Comparison of ENCODE assay signal across 7 mouse cellular contexts in genomic region chr17:83985333-83985790, GRCm38 (mm10).
A peak's percentile ranks its signal among the peaks of the same experiment; 100 is the strongest.
DNase-seq lines count a peak whose midpoint lies in the region; ATAC-seq lines count a peak whose summit lies in the region.

No protein-coding gene starts in this region.

- H3K4me1 ChIP-seq in limb, embryonic 10.5 days: peaks cover 82% of the 10 kb centered on the region
- H3K4me1 ChIP-seq in stomach, embryonic 14.5 days (ENCODE audit: control insufficient read depth, insufficient read depth, low read length): peaks cover 52% of the 10 kb centered on the region

- no peaks in the 10 kb centered on the region for H3K36me3 ChIP-seq in limb, embryonic 10.5 days
- H3K36me3 ChIP-seq in stomach, embryonic 14.5 days (ENCODE audit: control insufficient read depth, insufficient read depth, low read length): no peaks in the 10 kb centered on the region

- 0 out of 2 replicates have a peak overlapping the region, but pooled peaks have one; percentile 2 for H3K4me3 ChIP-seq in limb, embryonic 10.5 days
- no peak overlapping the region for H3K4me3 ChIP-seq in stomach, embryonic 14.5 days (ENCODE audit: low read depth, low read length)

- H3K9me3 ChIP-seq in limb, embryonic 10.5 days (replicated peaks): no peaks in the 10 kb centered on the region
- H3K9me3 ChIP-seq in stomach, embryonic 14.5 days (ENCODE audit: control insufficient read depth, low read depth, low read length): no peaks in the 10 kb centered on the region

- WGBS in limb, embryonic 10.5 days: 13% methylated on average over 17 of the region's 17 CpGs
- WGBS in stomach, embryonic 14.5 days: 56% methylated on average over 17 of the region's 17 CpGs

- peak; percentile 46 for DNase-seq in thymus, postnatal 0 days (ENCODE audit: low spot score)
- no peak for DNase-seq in thymus, postnatal 14 days
- DNase-seq in heart, adult 9 months (ENCODE audit: low spot score in 2 of 2): peak; percentile 74 to 84
- peak; percentile 77 for DNase-seq in limb, embryonic 10.5 days (ENCODE audit: low spot score)
- DNase-seq in frontal cortex, postnatal 36 days (ENCODE audit: low spot score in 2 of 2): no peak
- no peak for DNase-seq in cerebellum, adult 11 months

- H3K27me3 ChIP-seq in limb, embryonic 10.5 days (ENCODE audit: low read depth, poor library complexity, severe bottlenecking): no peaks in the 10 kb centered on the region
- H3K27me3 ChIP-seq in stomach, embryonic 14.5 days (ENCODE audit: control insufficient read depth, insufficient read depth, low read length): no peaks in the 10 kb centered on the region

- H3K9ac ChIP-seq in stomach, embryonic 14.5 days (replicated peaks; ENCODE audit: low read depth, low read length): no peak overlapping the region

- no peak for ATAC-seq in stomach, embryonic 14.5 days (ENCODE audit: insufficient number of reproducible peaks, insufficient read depth, low FRiP score, low read depth)

- H3K4me2 ChIP-seq in stomach, embryonic 14.5 days (replicated peaks; ENCODE audit: low read depth, low read length): no peak overlapping the region

- peak overlapping the region; percentile 94 for H3K27ac ChIP-seq in limb, embryonic 10.5 days
- H3K27ac ChIP-seq in stomach, embryonic 14.5 days (ENCODE audit: low read length): peak overlapping the region; percentile 83

Comparison
In these comparisons a context has a peak if more than half of its experiments do, and no peak if none do; other contexts are left out.
1. DNase-seq: peak in thymus, postnatal 0 days (single experiment), heart, adult 9 months (2 of 2) and limb, embryonic 10.5 days (single experiment); none in thymus, postnatal 14 days (single experiment), frontal cortex, postnatal 36 days (0 of 2) and cerebellum, adult 11 months (single experiment).